Mouse (Mus musculus): ENCODE data around the gene Lonrf2.
A peak's percentile ranks its signal among the peaks of the same experiment; 100 is the strongest.

Gene Lonrf2

DNA sequence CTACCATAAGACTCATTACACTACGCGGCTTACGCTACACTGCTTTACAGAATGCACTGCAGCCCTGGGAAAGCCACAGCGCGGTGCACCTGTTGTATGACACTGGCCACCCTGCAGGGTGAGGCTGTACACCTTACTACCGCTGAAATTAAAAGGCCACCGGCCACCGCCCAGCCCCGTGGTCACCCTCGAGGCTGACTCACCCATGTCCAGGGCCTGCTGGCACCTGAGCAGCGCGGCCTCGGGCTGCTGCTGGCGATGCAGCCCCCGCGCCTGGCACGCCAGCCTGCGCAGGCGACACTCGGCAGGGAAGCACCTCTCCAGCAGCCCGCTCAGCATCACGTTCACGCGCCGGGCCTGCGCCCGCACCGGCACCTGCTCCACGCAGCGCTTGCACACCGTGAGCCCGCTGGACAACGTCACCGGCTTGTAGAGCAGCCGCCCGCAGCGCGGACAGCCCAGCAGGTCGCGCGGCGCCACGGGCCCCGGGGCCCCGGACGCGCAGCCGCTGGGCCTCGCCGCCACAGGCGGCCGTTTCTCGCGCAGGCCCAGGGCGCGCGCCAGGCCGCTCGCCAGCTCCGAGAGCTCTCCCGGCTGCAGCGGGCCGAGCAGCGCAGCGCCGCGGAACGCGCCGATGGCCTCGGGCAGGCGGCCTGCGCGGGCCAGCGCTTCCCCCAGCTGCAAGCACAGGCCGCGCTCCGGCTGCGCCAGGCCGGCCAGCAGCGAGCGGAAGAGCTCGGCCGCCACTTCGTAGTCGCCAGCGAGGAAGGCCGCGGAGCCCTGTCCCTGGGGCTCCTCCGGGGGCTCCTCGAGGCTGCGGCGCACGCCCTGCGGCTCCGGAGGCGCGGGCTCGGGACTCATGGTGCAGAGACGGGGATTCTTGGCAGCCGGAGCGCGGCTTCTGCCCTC, 689 bp downstream of the Lonrf2 start:
- no peak for DNase-seq (ENCODE audit: low spot score)

DNA sequence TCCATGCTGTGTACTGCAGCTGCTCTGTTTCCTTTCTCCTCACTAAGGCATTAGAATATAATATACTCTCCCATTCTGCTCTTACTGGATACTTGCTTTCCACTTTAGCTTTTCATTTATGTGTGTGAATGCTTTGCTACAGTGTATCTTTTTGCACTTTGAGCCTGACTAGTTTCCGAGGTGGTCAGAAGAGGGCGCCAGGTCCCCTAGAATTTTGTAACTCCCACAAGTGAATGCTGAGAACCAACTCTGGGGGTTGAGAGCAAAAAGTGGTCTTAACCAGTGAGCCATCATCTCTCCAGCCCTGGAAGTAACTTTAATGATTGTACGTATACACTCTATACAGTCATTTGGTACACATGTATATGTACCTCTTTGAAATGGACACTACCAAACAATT, 1.6 kb downstream of the Lonrf2 start:
- no peak for DNase-seq (ENCODE audit: low spot score)

DNA sequence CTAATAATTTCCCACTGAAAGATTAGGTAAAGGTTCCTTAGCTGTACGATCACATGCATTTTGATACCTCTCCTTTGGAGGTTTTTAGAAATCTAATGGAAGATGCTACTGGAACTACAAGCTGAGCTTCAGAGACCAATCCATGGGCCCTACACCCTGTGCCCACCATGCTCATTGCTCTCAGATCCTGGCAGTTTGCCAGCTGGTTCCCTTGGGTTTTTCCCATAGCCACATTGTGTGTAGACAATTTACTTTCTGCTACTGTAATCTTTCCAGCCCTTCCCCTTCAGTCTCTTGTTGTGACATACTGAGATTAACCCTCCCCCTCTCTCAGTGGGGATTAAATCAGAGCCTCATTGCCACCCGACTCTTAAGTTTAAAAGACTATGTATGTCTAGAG, 11.6 kb downstream of the Lonrf2 start:
- DNase-seq (ENCODE audit: low spot score): no peak

DNA sequence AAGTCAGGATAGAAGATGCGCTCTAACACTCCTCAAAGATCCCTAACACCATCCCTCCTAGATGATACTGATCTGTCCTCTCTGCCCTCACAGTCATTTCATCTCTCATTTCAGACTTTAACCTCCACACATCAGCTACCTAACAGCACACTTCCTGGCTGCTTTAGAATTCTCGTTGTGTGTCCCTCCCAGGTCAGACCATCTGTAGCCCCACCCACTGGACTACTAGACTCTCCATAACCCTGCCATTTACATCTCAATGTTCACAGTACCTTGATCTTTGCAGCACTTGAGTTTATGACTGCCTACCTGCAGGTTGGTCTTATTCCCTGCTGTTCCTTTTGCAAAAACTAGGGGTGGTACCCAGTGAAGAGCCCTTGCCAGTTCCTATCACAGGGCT, 12.7 kb downstream of the Lonrf2 start:
- DNase-seq (ENCODE audit: low spot score): no peak

DNA sequence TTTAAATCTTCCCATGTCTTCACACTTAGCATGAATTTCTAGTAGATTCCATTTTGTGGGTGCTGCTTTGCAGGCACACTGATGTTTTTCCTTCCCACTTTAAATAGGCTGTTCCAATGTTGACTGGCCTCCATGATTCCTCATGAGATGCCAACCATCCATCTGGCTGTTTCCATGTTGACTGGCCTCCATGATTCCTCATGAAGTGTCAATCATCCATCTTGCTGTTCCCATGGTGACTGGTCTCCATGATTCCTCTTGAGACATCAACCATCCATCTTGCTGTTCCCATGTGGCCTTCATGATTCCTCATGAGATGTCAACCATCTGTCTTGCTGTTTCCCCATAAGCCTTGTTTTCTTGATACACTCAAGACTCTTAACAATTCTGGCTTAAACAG, 16.8 kb downstream of the Lonrf2 start:
- DNase-seq (ENCODE audit: low spot score): no peak

DNA sequence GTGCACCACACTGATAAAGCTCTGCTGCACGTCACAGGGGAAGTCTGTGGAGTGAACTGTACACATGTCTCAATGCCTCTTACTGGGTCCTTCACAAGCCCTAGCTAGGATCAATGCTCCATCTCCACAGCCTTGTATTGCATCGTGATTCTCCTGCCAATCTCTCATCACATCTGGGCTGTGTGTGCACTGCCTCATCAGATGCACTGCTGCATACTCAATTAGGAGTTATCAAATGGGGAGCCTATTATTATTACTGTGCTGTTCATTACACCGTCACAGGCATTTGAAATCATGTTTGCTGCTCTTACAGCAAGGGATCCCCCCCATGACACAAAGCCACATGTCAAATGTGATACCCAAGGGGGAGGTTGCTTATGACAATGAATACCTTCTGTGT, 18.8 kb downstream of the Lonrf2 start:
- no peak for DNase-seq (ENCODE audit: low spot score)

DNA sequence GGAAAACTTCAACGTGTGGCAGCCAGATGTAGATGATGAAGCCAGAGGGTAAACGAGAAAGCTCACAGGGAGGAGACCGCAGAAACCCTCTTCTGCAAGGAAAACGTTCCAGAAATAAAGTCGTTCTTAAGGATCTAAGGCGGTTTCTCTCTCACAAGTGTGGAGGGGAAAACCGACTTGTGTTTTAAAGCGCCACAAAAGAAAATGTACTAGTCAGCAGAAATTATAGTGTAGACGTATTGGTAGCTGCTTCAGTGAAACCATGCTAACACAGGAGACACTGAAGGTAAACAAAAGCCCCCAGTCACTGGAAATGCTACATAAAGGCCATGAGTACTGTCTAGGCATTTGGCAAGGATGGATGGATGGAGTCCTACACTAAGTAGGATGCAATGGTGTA, 19.2 kb downstream of the Lonrf2 start:
- DNase-seq (ENCODE audit: low spot score): no peak

DNA sequence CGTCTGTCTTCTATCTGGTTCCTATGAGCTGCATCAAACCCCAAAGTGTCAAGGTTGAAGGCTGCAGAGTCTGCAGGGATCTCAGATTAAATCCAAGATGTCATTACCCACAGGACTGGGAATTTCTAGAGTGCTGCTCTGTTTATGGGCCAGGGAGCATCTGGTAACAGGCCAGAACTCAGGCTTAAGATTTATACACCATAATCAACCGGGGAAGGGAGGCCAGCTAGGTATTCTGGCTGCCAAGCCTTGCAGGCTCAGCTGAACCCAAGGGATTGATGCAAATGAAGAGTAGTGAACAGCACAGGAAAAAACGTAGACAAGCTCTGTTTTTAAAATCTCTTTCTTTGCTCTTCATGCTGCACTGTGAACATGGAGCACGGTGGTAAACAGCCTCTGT, 20.2 kb downstream of the Lonrf2 start:
- DNase-seq (ENCODE audit: low spot score): no peak

DNA sequence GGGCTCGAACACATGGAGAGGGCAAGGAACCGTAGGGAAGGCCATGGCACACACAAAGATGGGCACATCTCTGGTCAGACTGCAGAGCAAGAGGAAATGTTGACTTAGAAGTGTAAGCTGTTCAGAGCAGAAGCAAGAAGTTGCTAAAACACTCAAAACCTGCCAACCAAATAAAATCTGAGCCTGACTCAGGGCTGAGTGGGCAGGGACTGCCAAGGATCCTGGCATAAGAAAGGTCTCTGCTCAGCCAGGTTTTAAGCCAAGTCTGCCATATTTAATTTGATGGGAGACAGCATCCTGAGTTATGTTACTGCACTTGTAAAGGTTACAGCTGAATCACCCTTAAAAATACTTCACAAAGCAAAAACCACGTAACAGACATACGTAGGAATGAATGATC, 29.4 kb downstream of the Lonrf2 start:
- no peak for DNase-seq (ENCODE audit: low spot score)

DNA sequence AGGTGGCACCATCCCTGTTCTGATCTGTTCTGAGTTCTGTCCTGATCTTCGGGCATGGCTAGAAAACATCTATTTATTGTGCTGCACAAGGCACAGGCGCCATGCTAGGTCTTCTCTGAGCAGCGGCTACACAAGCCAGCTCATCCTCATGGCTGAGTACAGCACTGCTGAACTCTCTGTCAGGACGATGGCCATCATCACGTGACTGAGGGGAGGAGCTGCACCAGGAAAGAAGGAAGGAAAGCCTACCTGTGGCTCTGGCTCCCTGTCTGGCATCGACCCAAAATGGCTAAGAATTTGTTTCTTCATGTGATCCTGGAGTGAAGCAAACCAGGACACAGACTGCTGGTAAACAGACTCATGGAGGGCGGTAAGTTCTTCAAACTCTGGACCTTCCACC, 36.1 kb downstream of the Lonrf2 start:
- DNase-seq (ENCODE audit: low spot score): no peak

DNA sequence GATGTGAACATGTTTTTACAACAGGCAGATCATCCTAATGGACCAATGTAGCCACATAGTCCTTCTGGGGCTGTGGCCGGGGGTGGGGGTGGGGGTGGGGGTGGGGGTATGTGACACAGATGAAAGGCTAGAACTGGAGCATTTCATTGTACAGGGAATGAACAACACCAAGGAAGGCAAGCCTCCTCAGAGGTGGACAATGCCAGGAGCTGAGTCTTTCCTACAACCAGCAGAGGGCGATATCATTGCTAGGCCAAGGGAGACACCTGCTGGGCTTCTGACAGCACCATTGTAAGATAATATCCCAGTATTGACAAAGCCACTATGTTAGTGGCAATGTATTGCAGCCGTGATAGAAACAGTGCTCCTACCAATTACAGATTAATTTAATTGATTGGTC, 37.2 kb downstream of the Lonrf2 start:
- DNase-seq (ENCODE audit: low spot score): no peak

DNA sequence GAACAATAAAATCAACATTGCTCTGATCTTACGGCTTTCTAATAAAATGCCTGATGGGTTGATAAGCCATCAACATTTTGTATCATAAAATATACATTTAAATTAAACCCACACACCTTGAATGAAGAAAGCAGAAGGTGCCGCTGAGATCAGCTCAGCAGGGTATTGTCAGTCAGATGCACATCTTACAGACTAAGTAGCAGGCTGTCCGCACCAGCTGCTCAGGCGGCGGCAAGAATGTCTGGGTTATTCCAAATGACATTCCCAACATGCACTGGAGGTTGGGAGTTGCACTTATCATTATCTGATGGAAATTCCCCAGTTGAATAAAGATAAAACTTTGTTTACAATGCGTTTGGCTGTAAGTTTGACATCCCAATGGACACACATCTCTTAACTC, 39.6 kb downstream of the Lonrf2 start:
- no peak for DNase-seq (ENCODE audit: low spot score)

DNA sequence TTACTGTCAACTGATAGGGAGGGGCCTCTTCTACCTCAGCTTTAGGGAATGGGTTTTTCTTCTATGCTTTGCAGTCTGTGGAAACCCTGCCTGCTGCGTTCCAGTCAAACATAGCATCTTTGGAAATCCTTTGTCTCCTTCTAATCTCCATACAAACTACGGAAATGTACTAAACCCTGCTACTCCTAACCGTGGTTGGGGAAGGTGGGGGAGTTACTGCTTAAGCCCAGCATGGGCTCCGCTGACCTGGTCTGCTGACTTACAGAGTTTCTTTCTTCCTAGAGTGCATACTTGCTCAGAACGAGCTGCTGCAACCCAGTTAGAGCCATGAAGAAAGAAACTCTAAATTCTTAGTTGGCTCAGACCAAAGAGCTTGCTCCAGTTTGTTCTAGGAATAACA, 41.0 kb downstream of the Lonrf2 start:
- DNase-seq (ENCODE audit: low spot score): no peak

DNA sequence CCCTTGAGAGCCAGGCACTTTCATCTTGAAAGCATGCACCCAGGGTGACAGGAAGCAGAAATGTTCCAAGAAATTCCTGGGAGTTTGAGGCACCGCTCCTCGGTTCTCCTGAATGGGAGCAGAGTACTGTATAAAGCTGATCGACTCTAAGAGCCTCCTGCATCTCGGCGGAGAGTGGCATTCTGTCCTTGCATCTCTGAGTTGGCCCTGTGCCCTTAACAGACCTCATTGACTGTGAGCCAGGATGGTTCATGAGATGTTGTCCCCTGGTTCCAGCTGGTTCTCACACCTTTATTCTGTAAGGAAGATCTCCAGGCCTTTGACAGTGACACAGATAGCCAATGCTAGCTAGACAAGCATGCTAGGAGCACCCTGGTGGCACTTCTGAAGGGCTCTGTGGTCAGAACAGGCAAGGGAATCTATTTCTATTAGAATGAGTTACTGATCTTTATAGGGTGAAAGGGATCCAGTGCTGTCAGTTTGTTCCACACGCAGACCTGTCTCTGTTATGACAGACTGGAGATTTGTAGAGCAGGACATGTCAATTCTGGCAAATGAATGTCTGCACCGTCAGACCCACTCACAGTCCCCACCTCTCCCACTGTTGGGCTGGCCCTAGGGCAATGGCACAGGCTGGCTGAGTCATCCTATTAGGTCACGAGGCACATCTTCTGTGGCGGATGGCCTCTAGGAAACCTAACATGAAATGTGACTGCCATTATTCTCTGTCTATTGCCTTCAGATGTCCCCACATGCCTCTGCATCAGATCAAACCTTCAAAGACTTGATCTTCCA, 45.3 kb downstream of the Lonrf2 start:
- DNase-seq (ENCODE audit: low spot score): no peak

DNA sequence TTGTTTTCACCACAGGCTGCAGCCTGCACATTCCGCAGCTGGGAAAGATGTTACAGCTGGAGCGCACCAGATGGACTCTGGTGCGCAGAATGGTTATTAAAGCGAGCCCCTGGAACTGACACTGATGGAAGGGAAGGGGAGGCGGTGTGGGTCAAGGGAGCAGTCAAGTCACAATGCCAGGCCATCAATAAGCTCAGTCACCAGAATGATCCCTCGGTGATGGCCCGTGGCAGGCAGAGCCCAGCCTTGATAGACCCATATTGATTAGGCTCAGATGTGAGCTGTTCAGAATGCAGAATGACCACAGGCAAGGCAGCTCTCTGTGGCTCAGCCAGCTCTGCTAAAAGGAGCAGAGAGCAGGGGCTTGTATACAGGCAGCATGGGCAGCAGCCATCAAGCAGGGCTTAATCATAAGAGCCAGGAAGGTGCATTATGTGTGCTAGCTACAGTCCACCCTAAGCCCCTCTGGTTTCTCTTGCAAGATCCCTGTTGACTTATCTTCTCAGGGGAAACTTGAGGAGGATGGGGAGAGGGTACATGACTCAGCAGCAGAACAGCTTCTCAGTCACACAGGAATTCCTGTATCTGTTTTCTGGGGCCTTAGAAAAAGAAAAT, 46.4 kb downstream of the Lonrf2 start:
- no peak for DNase-seq (ENCODE audit: low spot score)

DNA sequence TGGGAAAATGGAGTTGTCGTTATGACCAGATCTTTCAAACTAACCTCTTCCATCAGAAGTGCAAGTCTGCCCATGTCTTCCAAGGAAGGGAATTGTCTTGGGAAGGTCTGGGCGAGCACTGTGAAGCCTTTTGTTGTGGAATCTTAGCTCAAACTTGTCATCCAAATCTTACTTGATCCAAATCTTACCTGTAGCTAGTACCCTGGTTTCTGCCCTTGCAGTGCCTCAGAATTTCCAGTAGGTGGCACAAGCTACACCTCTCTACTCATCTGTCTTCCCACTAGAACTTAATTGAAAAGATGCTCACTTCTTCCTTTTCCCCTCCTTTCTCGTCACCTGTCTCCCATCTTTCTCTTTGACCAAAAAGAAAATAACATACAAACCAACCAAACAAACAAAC, 47.6 kb downstream of the Lonrf2 start:
- DNase-seq (ENCODE audit: low spot score): no peak

DNA sequence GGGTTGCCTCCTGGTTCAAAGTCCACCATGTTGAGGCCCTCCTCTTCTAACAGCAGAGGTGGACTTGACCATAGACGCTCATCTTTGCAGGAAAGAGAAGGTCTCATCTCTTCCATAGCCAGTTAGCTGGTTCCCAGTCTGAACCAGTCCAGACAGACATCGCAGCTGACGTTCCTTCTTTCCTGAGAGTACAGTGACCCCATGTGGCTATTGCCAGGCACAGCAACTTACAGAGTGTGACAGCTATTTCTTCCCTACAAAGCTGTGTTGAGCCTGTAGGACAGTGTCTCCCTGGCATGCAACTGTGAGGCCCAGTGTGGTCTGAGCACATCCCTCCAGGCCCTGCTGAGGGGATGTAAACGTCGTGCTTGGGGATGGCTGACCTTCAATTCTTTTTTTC, 49.1 kb downstream of the Lonrf2 start:
- DNase-seq (ENCODE audit: low spot score): peak; percentile 42

DNA sequence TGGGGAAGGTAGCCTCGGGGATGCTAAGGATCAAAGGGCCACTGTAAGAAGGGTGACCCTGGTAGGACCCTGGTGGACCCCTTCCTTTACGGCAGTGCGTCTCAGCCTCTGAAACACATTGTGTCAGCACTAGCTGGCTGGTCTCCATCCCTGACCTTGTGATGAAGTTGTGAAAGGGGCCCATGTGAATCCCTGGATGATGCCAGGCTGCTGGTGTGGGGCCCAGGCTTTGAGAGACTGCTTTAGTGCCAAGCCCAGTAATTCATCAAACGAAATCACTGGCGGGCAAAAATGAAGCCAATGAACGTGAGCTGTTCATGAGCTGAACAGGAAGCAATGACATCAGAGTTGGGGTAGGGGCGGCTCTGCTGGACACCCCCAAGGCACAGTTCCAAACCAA, 50.2 kb downstream of the Lonrf2 start:
- DNase-seq (ENCODE audit: low spot score): no peak

DNA sequence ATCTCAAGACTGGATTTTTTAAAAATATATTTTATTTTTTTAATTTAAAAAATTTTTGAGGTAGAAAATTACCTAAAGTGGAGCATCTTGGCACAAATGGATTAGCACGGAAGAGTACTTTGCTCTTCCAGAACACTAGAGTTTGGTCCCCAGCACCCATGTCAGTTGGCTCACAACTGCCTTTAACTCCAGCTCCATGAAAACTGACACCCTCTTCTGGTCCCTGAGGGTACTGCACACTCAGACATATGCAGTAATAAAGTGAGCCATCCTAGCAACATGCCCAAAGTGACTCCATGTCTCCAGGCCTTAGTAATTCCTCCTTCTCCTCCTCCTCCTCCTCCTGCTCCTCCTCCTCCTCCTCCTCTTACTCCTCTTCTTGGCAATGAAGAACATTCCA, 58.2 kb downstream of the Lonrf2 start:
- no peak for DNase-seq (ENCODE audit: low spot score)

DNA sequence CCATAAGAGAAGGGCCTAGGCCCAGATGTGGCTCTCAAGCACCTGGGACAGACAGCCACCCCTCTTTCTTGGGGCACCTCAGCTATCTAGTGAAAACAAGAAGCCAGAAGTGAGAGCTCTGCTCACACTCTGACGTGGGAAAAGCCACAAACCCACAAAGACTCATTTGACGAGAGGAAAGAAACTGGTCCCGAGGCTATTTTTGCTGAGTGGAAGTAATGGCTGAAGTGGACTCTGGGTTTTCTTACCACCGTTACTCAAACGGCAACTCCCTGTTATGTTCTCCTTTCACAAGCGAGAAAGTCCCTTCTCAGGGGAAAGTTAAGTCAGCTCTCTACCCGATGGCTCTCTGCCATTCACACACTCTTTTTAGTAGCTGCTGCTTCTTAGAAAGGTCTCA, 59.0 kb downstream of the Lonrf2 start:
- peak; percentile 69 for DNase-seq (ENCODE audit: low spot score)

DNA sequence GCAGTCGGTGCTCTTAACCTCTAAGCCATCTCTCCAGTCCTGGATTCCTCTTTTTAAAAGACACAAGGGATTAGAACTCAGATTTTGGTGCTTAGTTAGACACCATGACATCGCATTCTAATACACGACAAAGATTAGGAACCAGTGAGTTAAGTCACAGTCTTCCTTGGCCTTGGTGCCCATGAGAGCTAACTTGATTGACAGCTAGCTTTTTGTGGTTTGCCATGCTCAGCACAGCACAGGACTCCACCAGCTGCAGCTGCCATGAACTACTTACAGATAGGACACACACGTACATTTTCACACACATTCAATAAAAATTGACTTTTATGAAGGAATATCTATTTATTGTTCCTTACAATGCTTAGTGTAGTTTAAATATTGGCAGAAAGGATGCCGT, 60.8 kb downstream of the Lonrf2 start:
- DNase-seq (ENCODE audit: low spot score): no peak

DNA sequence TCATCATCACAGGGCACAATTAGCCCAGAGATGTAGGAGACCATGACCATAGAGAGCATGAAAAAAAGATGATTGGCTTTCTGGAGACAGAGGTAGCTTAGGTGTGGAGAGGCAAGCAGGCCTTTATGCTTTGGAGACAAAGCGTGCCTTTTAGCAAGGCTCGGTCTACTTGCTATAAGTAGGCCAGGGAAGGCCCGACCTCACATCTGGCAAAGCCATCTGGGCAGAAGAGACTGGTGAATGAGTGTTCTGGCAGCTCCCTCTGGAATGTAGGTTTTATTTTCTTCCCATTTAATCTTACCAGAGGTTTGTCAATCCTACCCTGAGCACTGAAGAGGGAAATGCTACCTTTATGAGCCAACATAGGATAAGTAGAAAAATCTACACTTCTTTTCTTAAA, 65.8 kb downstream of the Lonrf2 start:
- DNase-seq (ENCODE audit: low spot score): no peak

DNA sequence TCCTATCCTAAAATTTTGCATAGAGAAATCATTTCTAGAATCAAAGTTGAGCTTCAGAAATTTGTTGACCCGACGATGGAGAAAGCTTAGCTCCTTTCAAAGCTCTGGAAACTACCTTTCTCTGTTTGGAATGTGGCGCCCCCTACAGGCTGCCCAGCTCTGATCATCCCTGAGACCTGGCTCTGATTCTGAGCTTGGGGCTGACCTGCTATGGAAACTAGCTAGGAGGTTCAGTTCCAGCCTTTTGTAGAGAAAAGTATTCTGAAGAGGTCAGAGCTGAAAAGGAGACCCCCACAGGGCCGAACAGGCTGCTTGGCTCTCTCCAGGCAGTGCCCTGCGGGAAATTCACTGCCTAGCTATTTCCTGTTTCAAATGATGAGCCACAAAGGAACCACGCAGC, 66.6 kb downstream of the Lonrf2 start:
- DNase-seq (ENCODE audit: low spot score): peak; percentile 50
